Comparison of ENCODE assay signal across 9 mouse cellular contexts in the genomic region with DNA sequence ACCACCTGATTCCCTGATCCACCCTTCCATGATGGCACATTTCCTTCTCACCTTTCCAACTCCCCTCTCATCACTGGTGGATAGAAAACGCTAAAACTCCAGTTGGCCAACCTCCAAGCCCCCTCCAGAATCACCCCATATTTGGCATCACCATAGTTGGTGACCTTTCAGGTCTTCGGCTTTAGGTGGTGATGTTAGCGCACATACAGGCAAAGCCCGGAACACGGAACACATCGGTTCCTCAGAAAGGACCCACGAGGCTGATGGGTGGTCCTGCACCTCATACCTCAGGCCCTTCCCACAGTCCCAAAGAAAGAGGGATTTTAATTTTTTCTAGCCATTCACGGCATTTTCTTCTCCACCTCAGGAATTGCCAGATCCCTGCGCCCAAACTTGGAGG. TPM values are rescaled to one million over a fixed set of nuclear protein-coding genes. Genes with fewer than 3 reads are reported as not detected.
DNase-seq lines count a peak whose midpoint lies in the region; ATAC-seq and TF ChIP-seq lines count a peak whose summit lies in the region.
"Had no signal": no experiment of that assay in that cellular context is flagged by ENCODE, and none has a peak within 500 bp of the region (broad histone marks: within the 10 kb centered on the region; RNA-seq: fewer than 3 reads in every experiment).

No protein-coding gene starts in this region.

- no peaks in the 10 kb centered on the region for H3K4me1 ChIP-seq in kidney, postnatal 0 days (replicated peaks; ENCODE audit: insufficient read depth, low read length)
- H3K4me1 ChIP-seq in embryonic facial prominence, embryonic 13.5 days = peaks cover 12% of the 10 kb centered on the region
- peaks cover 3% of the 10 kb centered on the region; the same call in 1 of the 2 replicates for H3K4me1 ChIP-seq in intestine, embryonic 15.5 days (replicated peaks)
- H3K4me1 ChIP-seq in neural tube, embryonic 12.5 days = peaks cover 7% of the 10 kb centered on the region; the same call in 1 of the 2 replicates
- peaks cover 7% of the 10 kb centered on the region for H3K4me1 ChIP-seq in thymus, adult 2 months (replicated peaks; ENCODE audit: control insufficient read depth, insufficient read depth, low read length)

- ATAC-seq in kidney, postnatal 0 days (replicated peaks; ENCODE audit: low FRiP score, low read depth) = no peak
- no peak for ATAC-seq in embryonic facial prominence, embryonic 13.5 days (ENCODE audit: insufficient number of reproducible peaks, insufficient read depth, low FRiP score, low TSS enrichment, low read depth)
- no peak for ATAC-seq in intestine, embryonic 15.5 days
- ATAC-seq in neural tube, embryonic 12.5 days (ENCODE audit: low FRiP score, low read depth) = no peak

- DNase-seq in kidney, postnatal 0 days (ENCODE audit: low spot score) = no peak
- DNase-seq in kidney, adult 9 months = no peak
- no peak for DNase-seq in thymus, adult 2 months
- no peak for DNase-seq in adrenal gland, adult 8-10 months
- no peak for DNase-seq in yolk sac, embryonic 10.5 days (ENCODE audit: low spot score)

- no peak for TF ChIP-seq CTCF in kidney, postnatal 0 days (IDR thresholded peaks at IDR 0.05; ENCODE audit: low read depth)
- TF ChIP-seq CTCF in thymus, adult 2 months (IDR thresholded peaks at IDR 0.05; ENCODE audit: borderline replicate concordance, control insufficient read depth, extremely low read depth, insufficient read depth, low read length, poor library complexity) = no peak

- 79% methylated on average over 9 of the region's 9 CpGs for WGBS in kidney, postnatal 0 days
- 72% methylated on average over 9 of the region's 9 CpGs for WGBS in embryonic facial prominence, embryonic 13.5 days
- 73% methylated on average over 9 of the region's 9 CpGs for WGBS in intestine, embryonic 15.5 days
- 75% methylated on average over 9 of the region's 9 CpGs for WGBS in neural tube, embryonic 12.5 days
- 82% methylated on average over 9 of the region's 9 CpGs for WGBS in thymus, adult 2 months

- H3K4me2 ChIP-seq in kidney, postnatal 0 days (ENCODE audit: low read length) = peak overlapping the region; percentile 93; the same call in 1 of the 2 replicates
- peak overlapping the region; percentile 80 for H3K4me2 ChIP-seq in embryonic facial prominence, embryonic 13.5 days
- H3K4me2 ChIP-seq in intestine, embryonic 15.5 days (replicated peaks) = peak overlapping the region; percentile 95
- peak overlapping the region; percentile 82 for H3K4me2 ChIP-seq in neural tube, embryonic 12.5 days (replicated peaks)

- H3K27me3 ChIP-seq in kidney, postnatal 0 days (ENCODE audit: insufficient read depth, low read length) = peaks cover 11% of the 10 kb centered on the region
- H3K27me3 ChIP-seq in embryonic facial prominence, embryonic 13.5 days = peaks cover 65% of the 10 kb centered on the region
- H3K27me3 ChIP-seq in intestine, embryonic 15.5 days (replicated peaks) = peaks cover 35% of the 10 kb centered on the region
- peaks cover 36% of the 10 kb centered on the region for H3K27me3 ChIP-seq in neural tube, embryonic 12.5 days (replicated peaks)
- H3K27me3 ChIP-seq in thymus, adult 2 months (ENCODE audit: control insufficient read depth, insufficient read depth, low read length) = peaks cover 15% of the 10 kb centered on the region

- no peak for TF ChIP-seq POLR2A in thymus, adult 2 months (IDR thresholded peaks at IDR 0.05; ENCODE audit: control insufficient read depth, extremely low read depth, insufficient read depth, low read length, poor library complexity)

- H3K36me3 ChIP-seq in kidney, postnatal 0 days (ENCODE audit: insufficient read depth, low read length) = no peaks in the 10 kb centered on the region
- no peaks in the 10 kb centered on the region for H3K36me3 ChIP-seq in embryonic facial prominence, embryonic 13.5 days
- no peaks in the 10 kb centered on the region for H3K36me3 ChIP-seq in intestine, embryonic 15.5 days
- H3K36me3 ChIP-seq in neural tube, embryonic 12.5 days = no peaks in the 10 kb centered on the region
- H3K36me3 ChIP-seq in thymus, adult 2 months (ENCODE audit: control insufficient read depth, insufficient read depth, low read length) = no peaks in the 10 kb centered on the region

- H3K4me3 ChIP-seq in kidney, postnatal 0 days (replicated peaks; ENCODE audit: low read depth, low read length) = peak overlapping the region; percentile 50
- H3K4me3 ChIP-seq in embryonic facial prominence, embryonic 13.5 days = peak overlapping the region; percentile 59
- peak overlapping the region; percentile 61; the same call in 1 of the 2 replicates for H3K4me3 ChIP-seq in intestine, embryonic 15.5 days (replicated peaks)
- H3K4me3 ChIP-seq in neural tube, embryonic 12.5 days = peak overlapping the region; percentile 56
- H3K4me3 ChIP-seq in thymus, adult 2 months (ENCODE audit: control insufficient read depth, insufficient read depth, low read length) = no peak overlapping the region

- no peaks in the 10 kb centered on the region for H3K9me3 ChIP-seq in kidney, postnatal 0 days (replicated peaks; ENCODE audit: low read length)
- H3K9me3 ChIP-seq in embryonic facial prominence, embryonic 13.5 days = no peaks in the 10 kb centered on the region
- H3K9me3 ChIP-seq in intestine, embryonic 15.5 days = no peaks in the 10 kb centered on the region
- no peaks in the 10 kb centered on the region for H3K9me3 ChIP-seq in neural tube, embryonic 12.5 days

- H3K9ac ChIP-seq in kidney, postnatal 0 days (ENCODE audit: low read depth, low read length) = no peak overlapping the region
- H3K9ac ChIP-seq in embryonic facial prominence, embryonic 13.5 days = peak overlapping the region; percentile 70
- H3K9ac ChIP-seq in intestine, embryonic 15.5 days = peak overlapping the region; percentile 56; the same call in 1 of the 2 replicates
- H3K9ac ChIP-seq in neural tube, embryonic 12.5 days = no peak overlapping the region
- H3K9ac ChIP-seq: liver, embryonic 14.5 days had no signal

- H3K27ac ChIP-seq in kidney, postnatal 0 days = no peak overlapping the region
- H3K27ac ChIP-seq in embryonic facial prominence, embryonic 13.5 days = no peak overlapping the region
- no peak overlapping the region for H3K27ac ChIP-seq in intestine, embryonic 15.5 days
- H3K27ac ChIP-seq in neural tube, embryonic 12.5 days = 0 out of 2 replicates have a peak overlapping the region, but pooled peaks have one; percentile 37
- no peak overlapping the region for H3K27ac ChIP-seq in thymus, adult 2 months (ENCODE audit: control insufficient read depth, insufficient read depth, low read length)
- H3K27ac ChIP-seq: liver, embryonic 14.5 days had no signal

RNA-seq across cellular contexts. Expression of a gene that starts 0.7 kb away (rescaled TPM):
- polyA plus RNA-seq in kidney, postnatal 0 days (2015; fragmentation: Nextera tagmentation; extraction: Ambion mirVana) = 2.5 and 3.2 TPM in 2 replicates
- 5.2 and 8.0 TPM in 2 replicates for polyA plus RNA-seq in embryonic facial prominence, embryonic 13.5 days (2015; fragmentation: Nextera tagmentation; extraction: Ambion mirVana)
- polyA plus RNA-seq in intestine, embryonic 15.5 days (2015; fragmentation: Nextera tagmentation; extraction: Ambion mirVana) = 1.4 and 2.7 TPM in 2 replicates
- 3.8 and 5.9 TPM in 2 replicates for polyA plus RNA-seq in neural tube, embryonic 12.5 days (2016; fragmentation: Nextera tagmentation; extraction: Ambion mirVana)
- polyA plus RNA-seq in thymus, adult 2 months (2012; rRNA removed) = 0.04 and 1.1 TPM in 2 replicates
- total RNA-seq in adrenal gland, adult 8-10 months (2022) = 1 to 10 TPM in 1 of 4 experiments, under 1 TPM in 2, not detected in 1; 0.67 to 1.0 (median 0.94) TPM

RNA-seq across cellular contexts. Expression of a gene that starts 13.2 kb away (rescaled TPM):
- 2.6 and 3.0 TPM in 2 replicates for polyA plus RNA-seq in kidney, postnatal 0 days (2015; fragmentation: Nextera tagmentation; extraction: Ambion mirVana)
- 2.6 and 2.9 TPM in 2 replicates for polyA plus RNA-seq in embryonic facial prominence, embryonic 13.5 days (2015; fragmentation: Nextera tagmentation; extraction: Ambion mirVana)
- polyA plus RNA-seq in intestine, embryonic 15.5 days (2015; fragmentation: Nextera tagmentation; extraction: Ambion mirVana) = 1.4 and 1.7 TPM in 2 replicates
- polyA plus RNA-seq in neural tube, embryonic 12.5 days (2016; fragmentation: Nextera tagmentation; extraction: Ambion mirVana) = 39.5 and 41.8 TPM in 2 replicates
- 0.23 and 0.26 TPM in 2 replicates for polyA plus RNA-seq in thymus, adult 2 months (2012; rRNA removed)
- total RNA-seq in adrenal gland, adult 8-10 months (2022) = 1 to 10 TPM in 3 of 4 experiments, under 1 TPM in 1; 0.99 to 3.5 (median 1.6) TPM

RNA-seq across cellular contexts. Expression of a gene that starts 58.6 kb away (rescaled TPM):
- polyA plus RNA-seq in kidney, postnatal 0 days (2015; fragmentation: Nextera tagmentation; extraction: Ambion mirVana) = 44.9 and 47.2 TPM in 2 replicates
- 107 and 114 TPM in 2 replicates for polyA plus RNA-seq in embryonic facial prominence, embryonic 13.5 days (2015; fragmentation: Nextera tagmentation; extraction: Ambion mirVana)
- polyA plus RNA-seq in intestine, embryonic 15.5 days (2015; fragmentation: Nextera tagmentation; extraction: Ambion mirVana) = 47.1 and 47.4 TPM in 2 replicates
- polyA plus RNA-seq in neural tube, embryonic 12.5 days (2016; fragmentation: Nextera tagmentation; extraction: Ambion mirVana) = 157 and 164 TPM in 2 replicates
- 20.0 and 20.2 TPM in 2 replicates for polyA plus RNA-seq in thymus, adult 2 months (2012; rRNA removed)
- 10 to 100 TPM; 14.3 to 16.5 (median 16.1) TPM for total RNA-seq in adrenal gland, adult 8-10 months (2022)

Comparison
In these comparisons a context has a peak if more than half of its experiments do, and no peak if none do; other contexts are left out.
1. H3K9ac ChIP-seq: peak in embryonic facial prominence, embryonic 13.5 days (single experiment) and intestine, embryonic 15.5 days (single experiment); none in kidney, postnatal 0 days (single experiment) and neural tube, embryonic 12.5 days (single experiment).
2. RNA of a gene that starts 13.2 kb away (polyA plus RNA-seq): 39.5 to 41.8 TPM in neural tube, embryonic 12.5 days; 2.6 to 2.9 TPM in embryonic facial prominence, embryonic 13.5 days, 2.6 to 3.0 TPM in kidney, postnatal 0 days, 1.4 to 1.7 TPM in intestine, embryonic 15.5 days and 0.23 to 0.26 TPM in thymus, adult 2 months; every median in the first group is over 10 times any median in the second.
3. Peak in every context shown above with its lines, with median percentiles within 50 percentile points of each other: H3K4me2 ChIP-seq.